Mouse (Mus musculus) kidney, postnatal 0 days (tissue): ENCODE measurements around the gene Per3. TPM values are rescaled to one million over a fixed set of nuclear protein-coding genes. Genes with fewer than 3 reads are reported as not detected.

ENCODE experiments used
- ATAC-seq: fragments of 200-750 bp; cut with Nextera tagmentation; replicated peaks from 2 replicates; pipeline ENCODE4 v1.8.0; 2017; ENCODE audit warnings: low read depth, moderate number of reproducible peaks, moderate TSS enrichment, moderate library complexity; ENCODE audit not compliant: low FRiP score
- DNase-seq: peaks from one replicate; pipeline ENCODE4 v3.0.0-alpha.2; 2016; ENCODE audit warnings: low spot score
- H3K27ac ChIP-seq: fragments of 300-500 bp; sonication (generic); 2 replicates; pipeline ENCODE4 v1.5.1; 2014; ENCODE audit warnings: mild to moderate bottlenecking
- H3K27me3 ChIP-seq: fragments of 300-500 bp; sonication (generic); 2 replicates; pipeline ENCODE4 v1.6.1; 2014; ENCODE audit warnings: low read length, mixed read lengths; ENCODE audit not compliant: insufficient read depth
- H3K36me3 ChIP-seq: fragments of 300-500 bp; sonication (generic); 2 replicates; pipeline ENCODE4 v1.6.1; 2014; ENCODE audit warnings: low read length, mixed read lengths; ENCODE audit not compliant: insufficient read depth
- H3K4me1 ChIP-seq: fragments of 300-500 bp; sonication (generic); replicated peaks from 2 replicates; pipeline ENCODE4 v1.6.1; 2014; ENCODE audit warnings: antibody characterized with exemption, low read length, mixed read lengths; ENCODE audit not compliant: insufficient read depth
- H3K4me2 ChIP-seq: fragments of 300-500 bp; sonication (generic); 2 replicates; pipeline ENCODE4 v1.6.1; 2014; ENCODE audit warnings: mild to moderate bottlenecking, low read length, moderate library complexity, mixed read lengths
- H3K4me3 ChIP-seq: fragments of 300-500 bp; sonication (generic); replicated peaks from 2 replicates; pipeline ENCODE4 v1.5.1; 2014; ENCODE audit warnings: low read depth, low read length
- H3K9ac ChIP-seq: fragments of 300-500 bp; sonication (generic); 2 replicates; pipeline ENCODE4 v1.6.1; 2014; ENCODE audit warnings: low read depth, low read length
- H3K9me3 ChIP-seq: fragments of 300-500 bp; sonication (generic); replicated peaks from 2 replicates; pipeline ENCODE4 v1.6.1; 2016; ENCODE audit warnings: low read length, inconsistent platforms, mixed read lengths
- CTCF ChIP-seq: IDR thresholded peaks from 2 replicates; pipeline ENCODE4 v1.5.1; 2016; ENCODE audit warnings: antibody characterized with exemption, low read depth, mild to moderate bottlenecking, moderate library complexity
- WGBS: fragments of 180-500 bp; shearing (Covaris S2); extraction: QIAGEN DNeasy Blood & Tissue Kit; methylation state at CpG from one replicate; pipeline ENCODE4 v1.1.7; 2014; 5-methylcytosine and 5-hydroxymethylcytosine counted together
- polyA plus RNA-seq: library from polyadenylated mRNA; unstranded; fragments of >200 nt; fragmentation: Nextera tagmentation; extraction: Ambion mirVana; gene quantifications from 2 replicates; pipeline ENCODE4 v1.2.1, GENCODE M21; 2015

Gene Per3
- polyA plus RNA-seq, 1 experiment from 2014 or later = 6.0 TPM

DNA sequence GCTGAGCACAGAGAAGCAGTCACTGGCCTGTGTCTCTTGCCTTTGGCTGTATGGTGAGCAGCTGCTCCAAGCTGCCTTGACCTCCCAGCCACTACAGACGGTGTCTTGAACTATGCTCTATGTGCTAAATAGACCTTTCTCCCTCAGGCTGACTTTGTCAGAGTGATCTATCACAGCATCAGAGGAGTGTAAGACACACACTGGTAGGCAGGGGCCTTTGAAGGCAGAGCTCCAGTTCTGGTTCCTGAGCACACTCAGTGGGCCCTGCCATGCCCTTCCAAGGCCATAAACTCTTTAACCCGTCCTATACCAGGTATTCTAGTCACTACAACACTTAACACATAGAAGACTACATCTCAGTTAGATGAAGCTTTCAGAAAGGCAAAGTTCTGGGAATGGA, 36.9 kb upstream of the Per3 start:
- Histone ChIP-seq H3K36me3 (no peaks in the 10 kb centered on the region), H3K4me3 (no peak overlapping the region), H3K4me1 (no peaks in the 10 kb centered on the region), H3K9ac (no peak overlapping the region), H3K27ac (peak overlapping the region; percentile 2; the same call in 1 of the 2 replicates), H3K9me3 (no peaks in the 10 kb centered on the region), H3K4me2 (no peak overlapping the region), H3K27me3 (no peaks in the 10 kb centered on the region)
- no peak; the same call in 1 of the 2 replicates for ATAC-seq
- TF ChIP-seq CTCF = no peak
- peak; percentile 48 for DNase-seq
- 47% methylated on average over 2 of the region's 2 CpGs for WGBS

GRCm38 (mm10) chr4:151074817-151075216, 30.4 kb upstream of the Per3 start:
- Histone ChIP-seq H3K36me3 (no peaks in the 10 kb centered on the region), H3K9ac (no peak overlapping the region), H3K27me3 (no peaks in the 10 kb centered on the region), H3K9me3 (no peaks in the 10 kb centered on the region), H3K4me2 (no peak overlapping the region), H3K4me1 (no peaks in the 10 kb centered on the region), H3K27ac (no peak overlapping the region), H3K4me3 (no peak overlapping the region)
- no peak for DNase-seq
- 91% methylated on average over 15 of the region's 15 CpGs for WGBS
- TF ChIP-seq CTCF = no peak
- ATAC-seq = no peak

GRCm38 (mm10) chr4:151073108-151073744, 28.8 kb upstream of the Per3 start:
- DNase-seq = peak; percentile 88
- Histone ChIP-seq H3K9me3 (no peaks in the 10 kb centered on the region), H3K9ac (no peak overlapping the region)

DNA sequence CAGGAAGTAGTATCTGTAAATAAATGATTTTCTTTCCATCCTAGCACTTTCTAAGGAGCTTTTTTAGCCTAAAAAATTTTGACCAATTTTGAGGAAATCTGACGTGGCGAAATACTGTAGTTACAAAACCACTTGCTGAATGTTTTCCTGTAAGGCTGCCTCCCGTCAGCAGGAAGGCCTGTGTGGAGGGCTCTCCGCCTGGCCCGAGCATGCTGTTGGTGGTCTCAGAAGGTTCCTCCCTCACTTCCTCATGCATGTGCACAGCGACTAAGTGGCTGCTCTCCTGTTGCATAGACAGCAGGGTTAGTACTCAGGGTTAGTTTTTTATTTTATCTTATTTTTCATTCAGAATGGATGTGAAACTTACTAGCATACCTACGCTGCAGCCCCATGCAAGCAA, 26.5 kb upstream of the Per3 start:
- no peak overlapping the region for H3K4me2 ChIP-seq
- no peaks in the 10 kb centered on the region for H3K36me3 ChIP-seq
- no peak overlapping the region for H3K27ac ChIP-seq
- H3K4me1 ChIP-seq = no peaks in the 10 kb centered on the region
- H3K9ac ChIP-seq = no peak overlapping the region
- DNase-seq = no peak
- ATAC-seq = no peak
- H3K9me3 ChIP-seq = no peaks in the 10 kb centered on the region
- no peak overlapping the region for H3K4me3 ChIP-seq
- no peaks in the 10 kb centered on the region for H3K27me3 ChIP-seq
- 79% methylated on average over 7 of the region's 7 CpGs for WGBS
- TF ChIP-seq CTCF = no peak

More at GRCm38 (mm10) chr4:151073108-151073744, 28.8 kb upstream of the Per3 start:
- 0 out of 2 replicates have a peak, but pooled peaks have one; percentile 65 for ATAC-seq
- H3K27me3 ChIP-seq = no peaks in the 10 kb centered on the region
- H3K4me3 ChIP-seq = no peak overlapping the region
- WGBS = 53% methylated on average over 13 of the region's 13 CpGs
- TF ChIP-seq CTCF = peak; percentile 97
- no peak overlapping the region for H3K27ac ChIP-seq
- H3K36me3 ChIP-seq = no peaks in the 10 kb centered on the region
- no peak overlapping the region for H3K4me2 ChIP-seq
- H3K4me1 ChIP-seq = no peaks in the 10 kb centered on the region

DNA sequence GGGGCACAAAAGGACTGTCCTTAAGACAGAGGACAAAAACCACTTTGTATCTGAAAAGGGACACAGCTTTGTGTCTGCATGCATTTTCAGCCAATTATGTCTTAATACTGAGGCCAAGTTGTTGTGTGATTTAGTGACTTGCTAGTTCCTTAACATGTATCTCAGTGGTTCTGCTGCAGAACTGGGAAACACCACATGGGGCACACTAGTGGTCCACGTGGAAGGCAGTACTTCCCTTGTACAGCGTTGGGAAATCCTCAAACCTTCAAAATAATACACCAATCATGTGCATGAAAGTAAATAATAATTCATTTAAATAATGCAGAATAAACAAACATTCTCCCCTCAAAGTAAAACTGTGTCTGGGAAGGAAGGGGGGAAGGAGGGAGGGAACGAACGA, 24.3 kb upstream of the Per3 start:
- WGBS = 76% methylated on average over 4 of the region's 4 CpGs
- no peak overlapping the region for H3K4me3 ChIP-seq
- no peak overlapping the region for H3K9ac ChIP-seq
- H3K36me3 ChIP-seq = no peaks in the 10 kb centered on the region
- peak; percentile 22; the same call in 1 of the 2 replicates for TF ChIP-seq CTCF
- no peaks in the 10 kb centered on the region for H3K9me3 ChIP-seq
- no peaks in the 10 kb centered on the region for H3K27me3 ChIP-seq
- ATAC-seq (no peak), DNase-seq (no peak)
- H3K27ac ChIP-seq = no peak overlapping the region
- no peaks in the 10 kb centered on the region for H3K4me1 ChIP-seq
- no peak overlapping the region for H3K4me2 ChIP-seq

- Histone ChIP-seq H3K27ac (no peak overlapping the region), H3K9ac (no peak overlapping the region), H3K4me3 (no peak overlapping the region), H3K4me1 (0 out of 2 replicates have a peak, but pooled peaks cover 3% of the 10 kb centered on the region), H3K36me3 (no peaks in the 10 kb centered on the region; the same call in 1 of the 2 replicates), H3K27me3 (no peaks in the 10 kb centered on the region), H3K4me2 (no peak overlapping the region), H3K9me3 (no peaks in the 10 kb centered on the region)
- no peak for TF ChIP-seq CTCF
- DNase-seq = no peak
- no peak for ATAC-seq
- 99% methylated on average over 4 of the region's 4 CpGs for WGBS
Measured at GRCm38 (mm10) chr4:151059566-151059965, 15.1 kb upstream of the Per3 start.

DNA sequence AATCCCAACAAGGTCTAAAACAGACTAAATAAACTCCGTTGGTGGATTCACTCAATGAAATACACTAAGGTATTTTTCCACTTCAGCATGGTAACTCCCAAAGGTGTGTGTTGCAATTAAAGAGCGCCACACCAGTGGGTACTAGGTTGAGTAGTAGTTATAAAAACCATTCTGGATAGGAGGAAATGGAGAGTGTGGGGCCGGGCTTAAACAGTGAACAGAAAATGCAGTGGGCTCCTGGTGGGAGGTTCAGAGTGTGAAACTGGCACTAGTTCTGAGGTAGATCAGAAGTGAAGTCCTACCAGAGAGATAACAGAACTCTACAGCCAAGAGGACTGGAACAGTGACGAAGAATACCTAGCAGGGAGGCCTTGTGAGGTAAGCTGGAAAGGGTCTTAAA, 14.2 kb upstream of the Per3 start:
- H3K36me3 ChIP-seq = no peaks in the 10 kb centered on the region; the same call in 1 of the 2 replicates
- H3K4me2 ChIP-seq = peak overlapping the region; percentile 53
- no peaks in the 10 kb centered on the region for H3K9me3 ChIP-seq
- 84% methylated on average over 4 of the region's 4 CpGs for WGBS
- no peak overlapping the region for H3K9ac ChIP-seq
- no peak for TF ChIP-seq CTCF
- ATAC-seq = no peak
- no peaks in the 10 kb centered on the region for H3K27me3 ChIP-seq
- H3K4me3 ChIP-seq = no peak overlapping the region
- H3K4me1 ChIP-seq = 0 out of 2 replicates have a peak, but pooled peaks cover 3% of the 10 kb centered on the region
- no peak for DNase-seq
- peak overlapping the region; percentile 81; the same call in 1 of the 2 replicates for H3K27ac ChIP-seq
